Mouse (Mus musculus) limb, embryonic 14.5 days (tissue): ENCODE data around the gene Lrrc10. TPM values are rescaled to one million over a fixed set of nuclear protein-coding genes. Genes with fewer than 3 reads are reported as not detected.

Experiments
- ATAC-seq: fragments of 200-750 bp; cut with Nextera tagmentation; 2 replicates; pipeline ENCODE4 v1.8.0; 2017; ENCODE audit warnings: low read depth, moderate number of reproducible peaks, moderate TSS enrichment; ENCODE audit not compliant: low FRiP score
- DNase-seq: peaks from one replicate; pipeline ENCODE4 v3.0.0-alpha.2; 2015; ENCODE audit warnings: low spot score
- H3K27ac ChIP-seq: fragments of 300-500 bp; sonication (generic); replicated peaks from 2 replicates; pipeline ENCODE4 v1.5.1; 2014; ENCODE audit warnings: low read depth, mild to moderate bottlenecking, low read length, moderate library complexity, mixed read lengths
- H3K27me3 ChIP-seq: fragments of 300-500 bp; sonication (generic); 2 replicates; pipeline ENCODE4 v1.6.1; 2014; ENCODE audit warnings: low read length, mixed read lengths; ENCODE audit not compliant: control insufficient read depth, insufficient read depth
- H3K36me3 ChIP-seq: fragments of 300-500 bp; sonication (generic); 2 replicates; pipeline ENCODE4 v1.6.1; 2014; ENCODE audit warnings: mild to moderate bottlenecking, low read length, moderate library complexity, mixed read lengths; ENCODE audit not compliant: control insufficient read depth, insufficient read depth
- H3K4me1 ChIP-seq: fragments of 300-500 bp; sonication (generic); 2 replicates; pipeline ENCODE4 v1.6.1; 2014; ENCODE audit warnings: antibody characterized with exemption, low read length, mixed read lengths; ENCODE audit not compliant: control insufficient read depth, insufficient read depth
- H3K4me2 ChIP-seq: fragments of 300-500 bp; sonication (generic); replicated peaks from 2 replicates; pipeline ENCODE4 v1.6.1; 2014; ENCODE audit warnings: low read depth, mild to moderate bottlenecking, low read length, moderate library complexity; ENCODE audit not compliant: severe bottlenecking
- H3K4me3 ChIP-seq: fragments of 300-500 bp; sonication (generic); replicated peaks from 2 replicates; pipeline ENCODE4 v1.5.1; 2014; ENCODE audit warnings: low read length
- H3K9ac ChIP-seq: fragments of 300-500 bp; sonication (generic); 2 replicates; pipeline ENCODE4 v1.6.1; 2014; ENCODE audit warnings: mild to moderate bottlenecking, low read depth, low read length, moderate library complexity; ENCODE audit not compliant: severe bottlenecking
- H3K9me3 ChIP-seq: fragments of 300-500 bp; sonication (generic); 2 replicates; pipeline ENCODE4 v1.6.1; 2016; ENCODE audit warnings: low read length; ENCODE audit not compliant: control insufficient read depth
- POLR2A ChIP-seq: fragments of 200-500 bp; IDR thresholded peaks from 2 replicates; pipeline ENCODE4 v1.8.0; 2012; ENCODE audit warnings: inconsistent platforms, mild to moderate bottlenecking, moderate library complexity, borderline replicate concordance; ENCODE audit not compliant: insufficient read depth, insufficient read length; ENCODE audit errors: extremely low read depth
- WGBS: fragments of 180-500 bp; shearing (Covaris S2); extraction: QIAGEN DNeasy Blood & Tissue Kit; methylation state at CpG from one replicate; pipeline ENCODE4 v1.1.7; 2014; 5-methylcytosine and 5-hydroxymethylcytosine counted together
- polyA plus RNA-seq, 2 experiments: library from polyadenylated mRNA; depleted of rRNA in 1 of 2; stranded (reverse) in 1 of 2; unstranded in 1 of 2; fragments of >200 nt; fragmentation: Nextera tagmentation in 1 of 2; extraction: Ambion mirVana in 1 of 2; gene quantifications; 2 replicates each; pipeline versions ENCODE4 v1.2.1 to v1.2.3; 2012 to 2014

Gene Lrrc10
- polyA plus RNA-seq, 2 experiments, result 0.09 TPM; not detected in 1

DNA sequence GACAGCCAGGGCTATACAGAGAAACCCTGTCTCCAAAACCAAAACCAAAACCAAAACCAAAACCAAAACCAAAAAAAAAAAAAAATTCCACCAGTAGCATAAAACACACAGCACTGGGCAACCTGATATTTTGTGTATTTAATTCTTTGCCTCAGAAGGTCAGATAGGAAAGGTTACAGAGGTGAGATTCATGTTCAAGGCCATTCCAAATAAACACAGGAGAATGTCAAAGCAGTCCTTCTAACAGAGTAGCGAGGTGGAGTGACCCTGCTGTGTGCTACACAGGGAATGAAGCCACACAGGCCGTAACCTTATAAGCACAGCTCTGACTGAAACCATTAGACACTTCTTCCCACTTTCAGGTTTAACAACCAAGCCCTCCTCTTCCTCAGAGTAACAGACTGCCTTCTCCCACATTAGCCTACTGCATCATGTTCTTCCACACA is 36.8 kb downstream of the Lrrc10 start:
- no peak for TF ChIP-seq POLR2A
- Histone ChIP-seq H3K27ac (no peak overlapping the region), H3K36me3 (peaks cover 60% of the 10 kb centered on the region), H3K4me3 (no peak overlapping the region), H3K9ac (no peak overlapping the region), H3K4me1 (no peaks in the 10 kb centered on the region), H3K27me3 (no peaks in the 10 kb centered on the region), H3K9me3 (no peaks in the 10 kb centered on the region), H3K4me2 (no peak overlapping the region)
- 78% methylated on average over 2 of the region's 2 CpGs for WGBS
- DNase-seq, result no peak
- no peak for ATAC-seq

DNA sequence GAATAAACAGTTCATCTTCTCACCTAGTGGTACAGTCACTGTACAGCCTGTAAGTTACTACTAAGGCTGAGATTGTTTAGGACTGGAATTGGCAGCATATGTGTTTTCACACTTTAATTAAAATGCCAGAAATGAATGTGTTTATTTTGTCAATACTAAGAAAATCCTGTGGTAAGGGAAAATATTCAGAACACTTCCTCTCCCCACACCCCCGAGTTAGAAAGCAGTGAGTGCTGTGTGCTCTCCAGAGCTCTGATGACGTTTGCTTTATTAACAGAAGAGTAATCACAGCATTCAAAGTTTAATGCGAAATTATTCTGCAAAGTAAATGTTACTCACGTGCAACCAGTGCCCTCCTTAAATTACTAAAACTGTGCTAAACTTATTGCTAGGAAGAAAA is 44.5 kb downstream of the Lrrc10 start:
- ATAC-seq, result no peak
- no peak overlapping the region for H3K4me3 ChIP-seq
- H3K27me3 ChIP-seq, result no peaks in the 10 kb centered on the region
- peaks cover 26% of the 10 kb centered on the region for H3K36me3 ChIP-seq
- H3K4me2 ChIP-seq, result no peak overlapping the region
- H3K27ac ChIP-seq, result no peak overlapping the region
- H3K9me3 ChIP-seq, result no peaks in the 10 kb centered on the region
- H3K9ac ChIP-seq, result no peak overlapping the region
- 58% methylated on average over 4 of the region's 4 CpGs for WGBS
- no peak for TF ChIP-seq POLR2A
- H3K4me1 ChIP-seq, result peaks cover 3% of the 10 kb centered on the region
- DNase-seq, result no peak

DNA sequence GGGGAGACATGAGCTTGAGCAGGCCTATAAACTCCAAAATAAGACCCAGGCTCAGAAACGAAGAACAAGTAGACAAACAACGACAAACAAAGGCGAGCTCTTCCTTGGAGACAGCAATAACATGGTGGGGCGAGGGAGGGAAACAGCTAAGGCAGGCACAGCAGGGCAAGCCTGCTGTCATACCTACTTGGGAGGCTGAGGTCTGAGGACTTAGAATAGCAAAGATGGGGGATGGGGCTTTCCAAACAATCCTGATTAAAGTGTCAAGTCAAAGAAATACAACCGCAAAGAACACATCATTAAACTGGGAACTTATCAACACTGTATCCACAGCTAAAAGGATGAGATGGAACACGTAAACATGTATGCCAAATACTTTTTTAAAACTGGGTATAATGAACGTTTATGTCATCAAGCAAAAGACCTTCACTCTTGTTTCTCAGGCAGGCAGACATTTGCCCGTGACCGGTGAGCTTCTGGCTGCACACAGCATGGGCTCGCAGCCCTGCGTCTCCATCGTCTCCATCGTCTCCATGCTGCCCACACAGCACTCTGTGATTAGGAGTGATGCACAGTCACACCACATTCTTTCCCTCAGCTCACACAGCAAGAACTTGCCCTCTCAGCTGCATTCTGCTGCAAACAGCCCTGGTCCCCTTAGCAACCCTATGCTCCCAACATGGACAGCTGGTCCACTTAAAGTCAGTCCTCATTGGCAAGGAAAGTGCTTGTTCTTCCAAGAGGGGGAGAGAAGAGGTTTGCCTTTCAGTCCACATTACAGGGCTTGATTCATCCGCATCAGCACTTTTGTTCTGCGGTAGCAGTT is 49.6 kb downstream of the Lrrc10 start:
- Histone ChIP-seq H3K9ac (no peak overlapping the region; the same call in 1 of the 2 replicates), H3K4me1 (peaks cover 11% of the 10 kb centered on the region), H3K4me3 (no peak overlapping the region), H3K9me3 (no peaks in the 10 kb centered on the region), H3K27ac (no peak overlapping the region), H3K27me3 (no peaks in the 10 kb centered on the region), H3K36me3 (peaks cover 19% of the 10 kb centered on the region), H3K4me2 (no peak overlapping the region)
- no peak for TF ChIP-seq POLR2A
- peak; percentile 11 for DNase-seq
- WGBS, result 64% methylated on average over 15 of the region's 15 CpGs
- peak; percentile 60; the same call in 1 of the 2 replicates for ATAC-seq

DNA sequence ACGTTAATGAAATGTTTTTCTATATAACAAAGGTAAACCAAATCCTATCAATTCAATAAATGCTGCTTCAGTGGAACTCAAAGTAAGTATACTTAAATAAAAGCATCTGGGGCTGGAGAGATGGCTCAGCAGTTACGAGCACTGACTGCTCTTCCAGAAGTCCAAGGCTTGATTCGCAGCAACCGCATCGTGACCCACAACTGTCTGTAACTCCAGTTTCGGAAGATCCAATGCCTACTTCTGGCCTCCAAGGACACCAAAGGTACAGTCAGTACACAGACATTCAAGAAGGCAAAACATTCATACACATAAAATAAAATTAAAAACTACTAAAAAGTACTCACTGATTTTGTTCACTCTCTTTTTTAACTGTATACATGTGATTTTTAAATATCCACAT is 51.0 kb downstream of the Lrrc10 start:
- no peak overlapping the region for H3K27ac ChIP-seq
- DNase-seq (no peak), ATAC-seq (no peak)
- no peak overlapping the region for H3K4me2 ChIP-seq
- no peaks in the 10 kb centered on the region for H3K27me3 ChIP-seq
- peaks cover 11% of the 10 kb centered on the region; the same call in 1 of the 2 replicates for H3K4me1 ChIP-seq
- peaks cover 19% of the 10 kb centered on the region for H3K36me3 ChIP-seq
- H3K9ac ChIP-seq, result no peak overlapping the region
- no peak overlapping the region for H3K4me3 ChIP-seq
- WGBS, result 69% methylated on average over 6 of the region's 6 CpGs
- no peak for TF ChIP-seq POLR2A
- no peaks in the 10 kb centered on the region for H3K9me3 ChIP-seq

Other genes with a start within 250 kb of the Lrrc10 start
- gene Myrfl, start 148.4 kb upstream of the Lrrc10 start, polyA plus RNA-seq (2012; rRNA removed), result 0.13 and 0.18 TPM in 2 replicates
- 0.07 and 0.19 TPM in 2 replicates for gene Myrfl, start 148.4 kb upstream of the Lrrc10 start, polyA plus RNA-seq (2014; fragmentation: Nextera tagmentation; extraction: Ambion mirVana)
- 27.0 and 61.7 TPM in 2 replicates for gene Rab3ip, start 94.6 kb upstream of the Lrrc10 start, polyA plus RNA-seq (2012; rRNA removed)
- 24.3 and 27.6 TPM in 2 replicates for gene Rab3ip, start 94.6 kb upstream of the Lrrc10 start, polyA plus RNA-seq (2014; fragmentation: Nextera tagmentation; extraction: Ambion mirVana)
- not detected in 2 replicates for gene Gm10271, start 72.7 kb upstream of the Lrrc10 start, polyA plus RNA-seq (2012; rRNA removed)
- gene Gm10271, start 72.7 kb upstream of the Lrrc10 start, polyA plus RNA-seq (2014; fragmentation: Nextera tagmentation; extraction: Ambion mirVana), result not detected in 2 replicates
- gene Best3, start 59.0 kb upstream of the Lrrc10 start, polyA plus RNA-seq (2012; rRNA removed), result 3.1 and 3.3 TPM in 2 replicates
- 0.79 and 1.4 TPM in 2 replicates for gene Best3, start 59.0 kb upstream of the Lrrc10 start, polyA plus RNA-seq (2014; fragmentation: Nextera tagmentation; extraction: Ambion mirVana)
- 207 and 231 TPM in 2 replicates for gene Cct2, start 18.5 kb downstream of the Lrrc10 start, polyA plus RNA-seq (2012; rRNA removed)
- gene Cct2, start 18.5 kb downstream of the Lrrc10 start, polyA plus RNA-seq (2014; fragmentation: Nextera tagmentation; extraction: Ambion mirVana), result 253 and 262 TPM in 2 replicates
- 36.6 and 44.1 TPM in 2 replicates for gene Frs2, start 103.2 kb downstream of the Lrrc10 start, polyA plus RNA-seq (2012; rRNA removed)
- 29.1 and 32.8 TPM in 2 replicates for gene Frs2, start 103.2 kb downstream of the Lrrc10 start, polyA plus RNA-seq (2014; fragmentation: Nextera tagmentation; extraction: Ambion mirVana)
- gene Yeats4, start 179.2 kb downstream of the Lrrc10 start, polyA plus RNA-seq (2012; rRNA removed), result 67.2 and 71.6 TPM in 2 replicates
- 72.1 and 76.3 TPM in 2 replicates for gene Yeats4, start 179.2 kb downstream of the Lrrc10 start, polyA plus RNA-seq (2014; fragmentation: Nextera tagmentation; extraction: Ambion mirVana)
- not detected in 2 replicates for gene 9530003J23Rik, start 193.4 kb downstream of the Lrrc10 start, polyA plus RNA-seq (2012; rRNA removed)
- gene 9530003J23Rik, start 193.4 kb downstream of the Lrrc10 start, polyA plus RNA-seq (2014; fragmentation: Nextera tagmentation; extraction: Ambion mirVana), result not detected in 2 replicates
- 37.7 and 38.7 TPM in 2 replicates for gene Lyz2, start 237.0 kb downstream of the Lrrc10 start, polyA plus RNA-seq (2012; rRNA removed)
- 95.7 and 105 TPM in 2 replicates for gene Lyz2, start 237.0 kb downstream of the Lrrc10 start, polyA plus RNA-seq (2014; fragmentation: Nextera tagmentation; extraction: Ambion mirVana)
- gene Lyz1, start 247.5 kb downstream of the Lrrc10 start, polyA plus RNA-seq (2012; rRNA removed), result 0.14 and 0.33 TPM in 2 replicates
- not detected in 2 replicates for gene Lyz1, start 247.5 kb downstream of the Lrrc10 start, polyA plus RNA-seq (2014; fragmentation: Nextera tagmentation; extraction: Ambion mirVana)